Mouse (Mus musculus) WW6 (cell line): ENCODE measurements around the gene Svbp.

ENCODE experiments used
- DNase-seq: peaks from one replicate; pipeline ENCODE4 v3.0.0-alpha.2; 2013; ENCODE audit warnings: low read depth, low spot score

Gene Svbp

GRCm38 (mm10) chr4:119245961-119246360 lies 50.9 kb downstream of the Svbp start:
- DNase-seq: no peak

- no peak for DNase-seq
These were observed 51.7 kb downstream of the Svbp start for GRCm38 (mm10) chr4:119246688-119247225.

- peak; percentile 67 for DNase-seq
These were observed 52.5 kb downstream of the Svbp start for GRCm38 (mm10) chr4:119247462-119248235.

GRCm38 (mm10) chr4:119248407-119248965 lies 53.4 kb downstream of the Svbp start:
- no peak for DNase-seq
